Mouse (Mus musculus) MEL (cell line): ENCODE measurements at regions not wholly inside any gene's neighbourhood (a gene's known extent, or its start where the extent isn't known, plus 50 kb on each side); places are given as distances from the start of the nearest gene placed in this dataset.

Experiments
- DNase-seq: peaks from one replicate; pipeline ENCODE4 v3.0.0; 2011; ENCODE audit warnings: low read depth, low spot score
- H3K27ac ChIP-seq: 2 replicates; pipeline ENCODE4 v1.5.1; 2012; ENCODE audit warnings: low read depth, mild to moderate bottlenecking, control low read depth, low read length, moderate library complexity; ENCODE audit not compliant: control insufficient read depth
- H3K27me3 ChIP-seq, 2 experiments: fragments of 150-350 bp in 1 of 2; sonication (generic) in 1 of 2; 2 replicates each; pipeline ENCODE4 v1.6.1; 2012; ENCODE audit warnings: low read length in 2 of 2, mild to moderate bottlenecking in 2 of 2, improper control_type of control experiment in 1 of 2, moderate library complexity in 1 of 2; ENCODE audit not compliant: insufficient read depth in 2 of 2, control insufficient read depth in 1 of 2
- H3K36me3 ChIP-seq, 2 experiments: 2 replicates each; pipeline ENCODE4 v1.6.1; 2012 to 2014; ENCODE audit warnings: low read length in 2 of 2, improper control_type of control experiment in 1 of 2, inconsistent platforms in 1 of 2, mild to moderate bottlenecking in 1 of 2; ENCODE audit not compliant: insufficient read depth in 2 of 2, control insufficient read depth in 1 of 2
- H3K4me1 ChIP-seq, 2 experiments: fragments of 150-350 bp in 1 of 2; sonication (generic) in 1 of 2; 2 replicates each; pipeline ENCODE4 v1.6.1; 2012; ENCODE audit warnings: low read length in 2 of 2, improper control_type of control experiment in 1 of 2, mild to moderate bottlenecking in 1 of 2; ENCODE audit not compliant: insufficient read depth in 2 of 2, control insufficient read depth in 1 of 2
- H3K4me3 ChIP-seq, 2 experiments: fragments of 150-350 bp in 1 of 2; sonication (generic) in 1 of 2; 2 replicates each; pipeline ENCODE4 v1.5.1; 2012; ENCODE audit warnings: low read depth in 2 of 2, low read length in 2 of 2, mild to moderate bottlenecking in 2 of 2, moderate library complexity in 2 of 2, control low read depth in 1 of 2, improper control_type of control experiment in 1 of 2; ENCODE audit not compliant: control insufficient read depth in 1 of 2, insufficient read depth in 1 of 2
- H3K79me2 ChIP-seq: 2 replicates; pipeline ENCODE4 v1.6.1; 2012; ENCODE audit warnings: mild to moderate bottlenecking, low read length, moderate library complexity; ENCODE audit not compliant: control insufficient read depth, poor library complexity, insufficient read depth
- H3K9ac ChIP-seq: 2 replicates; pipeline ENCODE4 v1.6.1; 2012; ENCODE audit warnings: low read depth, mild to moderate bottlenecking, control low read depth, low read length, moderate library complexity; ENCODE audit not compliant: control insufficient read depth, poor library complexity, severe bottlenecking
- H3K9me3 ChIP-seq: fragments of 150-350 bp; sonication (generic); replicated peaks from 2 replicates; pipeline ENCODE4 v1.6.1; 2012; ENCODE audit warnings: mild to moderate bottlenecking, low read length, improper control_type of control experiment, moderate library complexity; ENCODE audit not compliant: insufficient read depth
- BHLHE40 ChIP-seq: IDR thresholded peaks from 2 replicates; pipeline ENCODE4 v1.6.1; 2012; ENCODE audit warnings: low read depth, mild to moderate bottlenecking, inconsistent platforms, low read length, improper control_type of control experiment, borderline replicate concordance
- CHD2 ChIP-seq: IDR thresholded peaks from 2 replicates; pipeline ENCODE4 v1.6.1; 2011; ENCODE audit warnings: low read length, improper control_type of control experiment
- CTCF ChIP-seq, 3 experiments: IDR thresholded peaks in 2 of 3; conservative IDR thresholded peaks in 1 of 3; 2 replicates each; pipeline ENCODE4 v1.5.1; 2011 to 2012; ENCODE audit warnings: low read length in 3 of 3, low read depth in 2 of 3, mild to moderate bottlenecking in 2 of 3, improper control_type of control experiment in 1 of 3, inconsistent platforms in 1 of 3, mixed read lengths in 1 of 3, moderate library complexity in 1 of 3; ENCODE audit not compliant: control insufficient read depth in 1 of 3, insufficient read depth in 1 of 3, poor library complexity in 1 of 3, severe bottlenecking in 1 of 3
- E2F4 ChIP-seq: IDR thresholded peaks from 2 replicates; pipeline ENCODE4 v1.6.1; 2011; ENCODE audit warnings: low read depth, low read length, improper control_type of control experiment, borderline replicate concordance
- ELF1 ChIP-seq: IDR thresholded peaks from 2 replicates; pipeline ENCODE4 v1.6.1; 2014; ENCODE audit warnings: low read depth, mild to moderate bottlenecking, inconsistent platforms, low read length, improper control_type of control experiment, moderate library complexity
- EP300 ChIP-seq, 2 experiments: IDR thresholded peaks; 2 replicates each; pipeline ENCODE4 v1.6.1; 2011; ENCODE audit warnings: improper control_type of control experiment in 2 of 2, low read length in 2 of 2, low read depth in 1 of 2, mild to moderate bottlenecking in 1 of 2
- GATA1 ChIP-seq: IDR thresholded peaks from 2 replicates; pipeline ENCODE4 v1.6.1; 2011; ENCODE audit warnings: low read depth, low read length, improper control_type of control experiment
- HCFC1 ChIP-seq: IDR thresholded peaks from 2 replicates; pipeline ENCODE4 v1.6.1; 2012; ENCODE audit warnings: low read depth, mild to moderate bottlenecking, inconsistent platforms, low read length, improper control_type of control experiment, moderate library complexity
- KAT2A ChIP-seq: conservative IDR thresholded peaks from 2 replicates; pipeline ENCODE4 v1.6.1; 2012; ENCODE audit warnings: low read depth, low read length, improper control_type of control experiment, inconsistent platforms
- MAFK ChIP-seq: IDR thresholded peaks from 2 replicates; pipeline ENCODE4 v1.6.1; 2011; ENCODE audit warnings: low read depth, mild to moderate bottlenecking, low read length, improper control_type of control experiment, borderline replicate concordance
- MAX ChIP-seq: IDR thresholded peaks from 2 replicates; pipeline ENCODE4 v1.6.1; 2011; ENCODE audit warnings: low read length, improper control_type of control experiment
- MAZ ChIP-seq: IDR thresholded peaks from 2 replicates; pipeline ENCODE4 v1.6.1; 2012; ENCODE audit warnings: low read depth, mild to moderate bottlenecking, inconsistent platforms, low read length, improper control_type of control experiment
- MXI1 ChIP-seq: IDR thresholded peaks from 2 replicates; pipeline ENCODE4 v1.6.1; 2011; ENCODE audit warnings: mild to moderate bottlenecking, low read depth, low read length, improper control_type of control experiment
- POLR2A ChIP-seq, 2 experiments: IDR thresholded peaks; 2 replicates each; pipeline ENCODE4 v1.6.1; 2011 to 2012; ENCODE audit warnings: low read length in 2 of 2, mild to moderate bottlenecking in 2 of 2, control low read depth in 1 of 2, improper control_type of control experiment in 1 of 2, low read depth in 1 of 2, moderate library complexity in 1 of 2; ENCODE audit not compliant: control insufficient read depth in 1 of 2, insufficient read depth in 1 of 2, poor library complexity in 1 of 2
- POLR2AphosphoS2 ChIP-seq: IDR thresholded peaks from 2 replicates; pipeline ENCODE4 v1.6.1; 2011; ENCODE audit warnings: low read length, improper control_type of control experiment
- POLR2AphosphoS5 ChIP-seq: IDR thresholded peaks from 2 replicates; pipeline ENCODE4 v1.6.1; 2012; ENCODE audit warnings: low read depth, borderline replicate concordance, mild to moderate bottlenecking, inconsistent platforms, low read length, moderate library complexity, mixed read lengths
- RCOR1 ChIP-seq: IDR thresholded peaks from 2 replicates; pipeline ENCODE4 v1.6.1; 2012; ENCODE audit warnings: low read depth, mild to moderate bottlenecking, inconsistent platforms, low read length, improper control_type of control experiment
- TAL1 ChIP-seq: IDR thresholded peaks from 2 replicates; pipeline ENCODE4 v1.6.1; 2012; ENCODE audit warnings: mild to moderate bottlenecking, inconsistent platforms, low read length, moderate library complexity, mixed read lengths
- UBTF ChIP-seq: IDR thresholded peaks from 2 replicates; pipeline ENCODE4 v1.6.1; 2012; ENCODE audit warnings: low read depth, mild to moderate bottlenecking, inconsistent platforms, low read length, improper control_type of control experiment, moderate library complexity, borderline replicate concordance; ENCODE audit not compliant: insufficient read depth
- ZMIZ1 ChIP-seq: IDR thresholded peaks from 2 replicates; pipeline ENCODE4 v1.6.1; 2012; ENCODE audit warnings: low read depth, mild to moderate bottlenecking, inconsistent platforms, low read length, improper control_type of control experiment, moderate library complexity
- ZNF384 ChIP-seq: IDR thresholded peaks from 2 replicates; pipeline ENCODE4 v1.6.1; 2012; ENCODE audit warnings: low read depth, mild to moderate bottlenecking, inconsistent platforms, low read length, improper control_type of control experiment

- H3K4me1 ChIP-seq = no peaks in the 10 kb centered on the region
- H3K9ac ChIP-seq = no peak overlapping the region
- no peak overlapping the region for H3K4me3 ChIP-seq
- no peak overlapping the region for H3K27ac ChIP-seq
- DNase-seq = no peak
- no peaks in the 10 kb centered on the region for H3K36me3 ChIP-seq
- H3K9me3 ChIP-seq = no peaks in the 10 kb centered on the region
- no peak for TF ChIP-seq CHD2
- TF ChIP-seq POLR2A (IDR thresholded peaks at IDR 0.05; ENCODE audit: control insufficient read depth in 1 of 2, insufficient read depth in 1 of 2, low read depth in 1 of 2, low read length in 2 of 2, poor library complexity in 1 of 2) = no peak
- TF ChIP-seq E2F4 = no peak
- TF ChIP-seq ELF1 = no peak
- no peaks in the 10 kb centered on the region for H3K27me3 ChIP-seq
- no peaks in the 10 kb centered on the region for H3K79me2 ChIP-seq
Measured at GRCm38 (mm10) chr11:104051986-104052385, 80.7 kb upstream of the Crhr1 start.

DNA sequence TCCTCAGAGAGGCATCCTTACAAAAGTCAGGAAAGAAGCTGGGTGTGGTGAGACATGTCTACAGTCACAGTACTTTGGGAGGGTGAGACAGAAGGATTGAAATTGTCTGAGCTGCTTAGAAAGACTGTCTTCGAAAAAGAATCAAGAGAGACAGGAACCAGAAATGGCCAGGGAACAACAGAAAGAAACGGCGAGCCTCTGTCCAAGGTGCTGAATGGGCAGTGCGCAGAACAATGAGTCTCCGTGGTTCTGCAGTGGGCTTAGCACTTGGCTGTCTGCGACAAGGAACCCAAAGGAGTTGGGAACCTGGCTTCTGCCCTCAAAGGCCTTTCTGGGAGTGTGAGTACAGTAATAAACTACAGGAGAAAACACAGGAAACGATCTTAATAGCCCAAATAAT lies 79.4 kb upstream of the Crhr1 start:
- TF ChIP-seq GATA1 (no peak), UBTF (no peak), MXI1 (no peak), KAT2A (no peak), ZMIZ1 (no peak), EP300 (IDR thresholded peaks at IDR 0.05; ENCODE audit: low read depth in 1 of 2, low read length in 2 of 2) (no peak)
- H3K27ac ChIP-seq = no peak overlapping the region
- H3K4me1 ChIP-seq = no peaks in the 10 kb centered on the region
- H3K4me3 ChIP-seq = no peak overlapping the region
- H3K27me3 ChIP-seq = peaks cover 0 to 3% of the 10 kb centered on the region in 2 experiments; a peak in 1 of 4 replicates
- peak; percentile 55 for DNase-seq
- no peaks in the 10 kb centered on the region for H3K36me3 ChIP-seq
- no peak overlapping the region for H3K9ac ChIP-seq
- no peaks in the 10 kb centered on the region for H3K79me2 ChIP-seq
- H3K9me3 ChIP-seq = no peaks in the 10 kb centered on the region

DNA sequence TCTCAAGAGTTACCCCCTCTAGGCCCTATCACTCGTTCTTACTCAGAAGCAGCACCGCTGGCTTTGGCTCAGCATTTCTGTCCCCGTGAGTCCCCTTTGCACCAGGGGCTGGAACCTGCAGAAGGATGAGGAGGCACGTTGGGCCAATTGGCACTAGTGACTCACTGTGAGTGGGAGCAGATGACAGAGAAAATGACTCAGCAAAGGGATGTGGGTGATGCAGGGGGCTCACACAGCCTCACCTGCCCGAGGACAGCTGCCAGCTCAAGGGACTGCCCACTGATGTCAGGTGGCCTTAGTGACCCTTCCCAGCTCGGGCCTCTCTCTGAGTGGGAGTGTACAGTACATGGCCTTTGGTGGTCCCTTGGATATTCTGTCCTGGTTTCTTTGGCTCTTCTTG lies 76.7 kb upstream of the Crhr1 start:
- Histone ChIP-seq H3K4me3 (no peak overlapping the region), H3K27ac (no peak overlapping the region)

More for the DNA sequence above, 76.7 kb upstream of the Crhr1 start:
- H3K36me3 ChIP-seq = no peaks in the 10 kb centered on the region
- H3K4me1 ChIP-seq = no peaks in the 10 kb centered on the region
- H3K27me3 ChIP-seq = peaks cover 0 to 3% of the 10 kb centered on the region in 2 experiments; a peak in 2 of 4 replicates
- DNase-seq = no peak
- TF ChIP-seq MAFK (no peak), BHLHE40 (no peak), POLR2AphosphoS2 (no peak), E2F4 (no peak), CHD2 (no peak), MAX (no peak), POLR2A (IDR thresholded peaks at IDR 0.05; ENCODE audit: control insufficient read depth in 1 of 2, insufficient read depth in 1 of 2, low read depth in 1 of 2, low read length in 2 of 2, poor library complexity in 1 of 2) (no peak), HCFC1 (no peak), TAL1 (no peak), MAZ (no peak), MXI1 (no peak), UBTF (no peak), CTCF (IDR thresholded peaks at IDR 0.05 in 2 of 3, conservative IDR thresholded peaks at IDR 0.05 in 1 of 3; ENCODE audit: control insufficient read depth in 1 of 3, insufficient read depth in 1 of 3, low read depth in 2 of 3, low read length in 3 of 3, poor library complexity in 1 of 3, severe bottlenecking in 1 of 3) (no peak), POLR2AphosphoS5 (no peak), ZNF384 (no peak), RCOR1 (no peak)
- no peaks in the 10 kb centered on the region for H3K79me2 ChIP-seq
- no peaks in the 10 kb centered on the region for H3K9me3 ChIP-seq
- H3K9ac ChIP-seq = no peak overlapping the region
